Mouse (Mus musculus) forebrain, embryonic 11.5 days (tissue): ENCODE data around the gene Gpx8. TPM values are rescaled to one million over a fixed set of nuclear protein-coding genes. Genes with fewer than 3 reads are reported as not detected.
A peak's percentile ranks its signal among the peaks of the same experiment; 100 is the strongest.

ENCODE experiments used
- microRNA counts: library from miRNA; unstranded; fragments of <30 nt; microRNA quantifications from one replicate; lab custom pipeline; 2015
- microRNA-seq: library from miRNA; unstranded; fragments of <30 nt; microRNA quantifications from one replicate; pipeline ENCODE4, GENCODE M21; 2016; ENCODE audit not compliant: insufficient number of aligned reads
- polyA plus RNA-seq: library from polyadenylated mRNA; unstranded; fragments of >200 nt; fragmentation: Nextera tagmentation; extraction: Ambion mirVana; gene quantifications from 2 replicates; pipeline ENCODE4 v1.2.1, GENCODE M21; 2014

Gene Gpx8
- polyA plus RNA-seq, 1 experiment from 2014 or later: 92.9 TPM

MicroRNAs within 50 kb of the gene (microRNA counts, 519-probe panel; counts per million panel counts)
- microRNA mmu-miR-449a (lab: Ali Mortazavi, UCI) (4,346 counts per million, percentile 35 among the panel's probes with 10 or more counts), microRNA mmu-miR-449b (lab: Ali Mortazavi, UCI) (31.2 counts per million), microRNA mmu-miR-449c (lab: Ali Mortazavi, UCI) (31.2 counts per million)

Small RNAs within 50 kb of the gene (microRNA-seq; reads per million reads assigned to microRNA genes)
- 3,541 reads per million, percentile 83 among the genes with 10 or more reads in this experiment for gene Mir449a
- 7.6 reads per million for gene Mir449b
- 5.9 reads per million for gene Mir449c

Other genes with a start within 250 kb of the Gpx8 start
- gene Plpp1, start 245.6 kb downstream of the Gpx8 start, polyA plus RNA-seq: 16.1 and 16.2 TPM in 2 replicates
- gene Mtrex, start 119.0 kb downstream of the Gpx8 start, polyA plus RNA-seq: 101 and 109 TPM in 2 replicates
- gene Dhx29, start 119.0 kb downstream of the Gpx8 start, polyA plus RNA-seq: 34.3 and 37.2 TPM in 2 replicates
- gene Ccno, start 58.6 kb downstream of the Gpx8 start, polyA plus RNA-seq: 5.3 and 7.3 TPM in 2 replicates
- gene Mcidas, start 52.6 kb downstream of the Gpx8 start, polyA plus RNA-seq: 3.4 TPM in 2 replicates
- gene Cdc20b, start 11.3 kb downstream of the Gpx8 start, polyA plus RNA-seq: 0.57 and 0.73 TPM in 2 replicates
- not detected in 2 replicates for gene Gzma, start 54.6 kb upstream of the Gpx8 start, polyA plus RNA-seq
- gene Esm1, start 163.2 kb upstream of the Gpx8 start, polyA plus RNA-seq: 1.8 and 2.1 TPM in 2 replicates
- gene Gzmk, start 179.5 kb upstream of the Gpx8 start, polyA plus RNA-seq: not detected in 2 replicates
- 2.0 and 2.1 TPM in 2 replicates for gene BC067074, start 246.7 kb upstream of the Gpx8 start, polyA plus RNA-seq